Mouse (Mus musculus) lung, embryonic 16.5 days (tissue): ENCODE measurements around the gene Mpp2. TPM values are rescaled to one million over a fixed set of nuclear protein-coding genes. Genes with fewer than 3 reads are reported as not detected.
A peak's percentile ranks its signal among the peaks of the same experiment; 100 is the strongest.

Experiments
- ATAC-seq: fragments of 200-750 bp; cut with Nextera tagmentation; 2 replicates; pipeline ENCODE4 v1.8.0; 2017; ENCODE audit warnings: low read depth, mild to moderate bottlenecking, moderate library complexity
- H3K27ac ChIP-seq: fragments of 300-500 bp; sonication (generic); 2 replicates; pipeline ENCODE4 v1.5.1; 2014; ENCODE audit warnings: mild to moderate bottlenecking, control low read depth, low read length
- H3K27me3 ChIP-seq: fragments of 300-500 bp; sonication (generic); 2 replicates; pipeline ENCODE4 v1.6.1; 2014; ENCODE audit warnings: low read depth, low read length, mixed read lengths; ENCODE audit not compliant: control insufficient read depth, insufficient read depth
- H3K36me3 ChIP-seq: fragments of 300-500 bp; sonication (generic); 2 replicates; pipeline ENCODE4 v1.6.1; 2014; ENCODE audit warnings: low read length; ENCODE audit not compliant: control insufficient read depth, insufficient read depth
- H3K4me1 ChIP-seq: fragments of 300-500 bp; sonication (generic); replicated peaks from 2 replicates; pipeline ENCODE4 v1.6.1; 2014; ENCODE audit warnings: low read length, mixed read lengths; ENCODE audit not compliant: control insufficient read depth, insufficient read depth
- H3K4me2 ChIP-seq: fragments of 300-500 bp; sonication (generic); 2 replicates; pipeline ENCODE4 v1.6.1; 2014; ENCODE audit warnings: low read depth, low read length, control low read depth
- H3K4me3 ChIP-seq: fragments of 300-500 bp; sonication (generic); 2 replicates; pipeline ENCODE4 v1.5.1; 2014; ENCODE audit warnings: mild to moderate bottlenecking, low read length, control low read depth
- H3K9ac ChIP-seq: fragments of 300-500 bp; sonication (generic); 2 replicates; pipeline ENCODE4 v1.6.1; 2014; ENCODE audit warnings: low read length, control low read depth
- H3K9me3 ChIP-seq: fragments of 300-500 bp; sonication (generic); 2 replicates; pipeline ENCODE4 v1.6.1; 2016; ENCODE audit warnings: low read length; ENCODE audit not compliant: control insufficient read depth
- WGBS: fragments of 180-500 bp; shearing (Covaris S2); extraction: QIAGEN DNeasy Blood & Tissue Kit; methylation state at CpG from one replicate; pipeline ENCODE4 v1.1.7; 2014; 5-methylcytosine and 5-hydroxymethylcytosine counted together
- polyA plus RNA-seq: library from polyadenylated mRNA; unstranded; fragments of >200 nt; fragmentation: Nextera tagmentation; extraction: Ambion mirVana; gene quantifications from 2 replicates; pipeline ENCODE4 v1.2.1, GENCODE M21; 2015

The Mpp2 gene
- polyA plus RNA-seq, 1 experiment from 2014 or later, result 6.4 TPM

- Histone ChIP-seq H3K9ac (peak overlapping the region; percentile 72), H3K4me1 (peaks cover 9% of the 10 kb centered on the region), H3K27me3 (no peaks in the 10 kb centered on the region; the same call in 1 of the 2 replicates), H3K9me3 (no peaks in the 10 kb centered on the region), H3K4me2 (peak overlapping the region; percentile 86), H3K36me3 (no peaks in the 10 kb centered on the region), H3K27ac (no peak overlapping the region), H3K4me3 (peak overlapping the region; percentile 68)
- WGBS, result 4% methylated on average over 22 of the region's 23 CpGs
- ATAC-seq, result peak; percentile 5; the same call in 1 of the 2 replicates
Measured at GRCm38 (mm10) chr11:102025991-102026660, 62.2 kb downstream of the Mpp2 start.

- Histone ChIP-seq H3K4me3 (no peak overlapping the region), H3K27me3 (no peaks in the 10 kb centered on the region), H3K4me1 (peaks cover 9% of the 10 kb centered on the region), H3K4me2 (no peak overlapping the region), H3K27ac (no peak overlapping the region), H3K9me3 (no peaks in the 10 kb centered on the region), H3K36me3 (no peaks in the 10 kb centered on the region), H3K9ac (no peak overlapping the region)
- ATAC-seq, result no peak
- WGBS, result 45% methylated on average over 7 of the region's 7 CpGs
Measured at GRCm38 (mm10) chr11:102025354-102025753, 63.0 kb downstream of the Mpp2 start.

- Histone ChIP-seq H3K4me3 (no peak overlapping the region), H3K27me3 (no peaks in the 10 kb centered on the region), H3K27ac (no peak overlapping the region), H3K9ac (no peak overlapping the region), H3K9me3 (no peaks in the 10 kb centered on the region), H3K4me2 (no peak overlapping the region), H3K36me3 (no peaks in the 10 kb centered on the region), H3K4me1 (peaks cover 9% of the 10 kb centered on the region)
- no peak for ATAC-seq
- WGBS, result 82% methylated on average over 4 of the region's 4 CpGs
Measured at GRCm38 (mm10) chr11:102024875-102025274, 63.4 kb downstream of the Mpp2 start.

- Histone ChIP-seq H3K4me2 (no peak overlapping the region), H3K27me3 (no peaks in the 10 kb centered on the region), H3K27ac (no peak overlapping the region), H3K4me1 (peaks cover 9% of the 10 kb centered on the region), H3K4me3 (no peak overlapping the region), H3K9me3 (no peaks in the 10 kb centered on the region), H3K36me3 (no peaks in the 10 kb centered on the region), H3K9ac (no peak overlapping the region)
- WGBS, result 84% methylated on average over 6 of the region's 6 CpGs
- no peak for ATAC-seq
Measured at GRCm38 (mm10) chr11:102024084-102024758, 64.1 kb downstream of the Mpp2 start.

- Histone ChIP-seq H3K27ac (no peak overlapping the region), H3K9ac (no peak overlapping the region), H3K4me2 (no peak overlapping the region), H3K9me3 (no peaks in the 10 kb centered on the region), H3K4me1 (peaks cover 9% of the 10 kb centered on the region), H3K4me3 (no peak overlapping the region), H3K27me3 (no peaks in the 10 kb centered on the region), H3K36me3 (no peaks in the 10 kb centered on the region)
- 67% methylated on average over 13 of the region's 13 CpGs for whole genome bisulfite sequencing
- ATAC-seq, result no peak
Measured at GRCm38 (mm10) chr11:102023406-102023805, 64.9 kb downstream of the Mpp2 start.

GRCm38 (mm10) chr11:102021196-102021595, 67.1 kb downstream of the Mpp2 start:
- Histone ChIP-seq H3K4me1 (peaks cover 1% of the 10 kb centered on the region; the same call in 1 of the 2 replicates), H3K27me3 (no peaks in the 10 kb centered on the region), H3K9ac (no peak overlapping the region), H3K4me3 (no peak overlapping the region), H3K9me3 (no peaks in the 10 kb centered on the region), H3K36me3 (no peaks in the 10 kb centered on the region), H3K27ac (no peak overlapping the region), H3K4me2 (no peak overlapping the region)
- WGBS, result 83% methylated on average over 5 of the region's 5 CpGs
- ATAC-seq, result no peak

- H3K27ac ChIP-seq, result no peak overlapping the region
- no peaks in the 10 kb centered on the region for H3K9me3 ChIP-seq
- H3K27me3 ChIP-seq, result no peaks in the 10 kb centered on the region
- 71% methylated on average over 9 of the region's 9 CpGs for WGBS
- no peaks in the 10 kb centered on the region for H3K36me3 ChIP-seq
- no peak for ATAC-seq
- H3K9ac ChIP-seq, result no peak overlapping the region
- no peak overlapping the region for H3K4me3 ChIP-seq
- no peak overlapping the region for H3K4me2 ChIP-seq
- H3K4me1 ChIP-seq, result no peaks in the 10 kb centered on the region
Measured at GRCm38 (mm10) chr11:102019736-102020135, 68.6 kb downstream of the Mpp2 start.

- no peak for ATAC-seq
Measured at GRCm38 (mm10) chr11:102016136-102016535, 72.2 kb downstream of the Mpp2 start.

GRCm38 (mm10) chr11:102015472-102015871, 72.8 kb downstream of the Mpp2 start:
- no peak overlapping the region for H3K9ac ChIP-seq
- 65% methylated on average over 6 of the region's 6 CpGs for WGBS
- H3K27ac ChIP-seq, result no peak overlapping the region
- H3K4me2 ChIP-seq, result no peak overlapping the region
- ATAC-seq, result no peak
- H3K36me3 ChIP-seq, result no peaks in the 10 kb centered on the region
- H3K9me3 ChIP-seq, result no peaks in the 10 kb centered on the region
- no peak overlapping the region for H3K4me3 ChIP-seq
- H3K27me3 ChIP-seq, result no peaks in the 10 kb centered on the region
- no peaks in the 10 kb centered on the region for H3K4me1 ChIP-seq

More at GRCm38 (mm10) chr11:102016136-102016535, 72.2 kb downstream of the Mpp2 start:
- no peak overlapping the region for H3K9ac ChIP-seq
- H3K4me1 ChIP-seq, result no peaks in the 10 kb centered on the region
- H3K27ac ChIP-seq, result no peak overlapping the region
- no peaks in the 10 kb centered on the region for H3K36me3 ChIP-seq
- no peak overlapping the region for H3K4me3 ChIP-seq
- no peaks in the 10 kb centered on the region for H3K27me3 ChIP-seq
- 83% methylated on average over 1 of the region's 1 CpGs for WGBS
- H3K9me3 ChIP-seq, result no peaks in the 10 kb centered on the region
- no peak overlapping the region for H3K4me2 ChIP-seq
